Mouse (Mus musculus) hindbrain, embryonic 11.5 days (tissue): ENCODE measurements around the gene Klc4. TPM values are rescaled to one million over a fixed set of nuclear protein-coding genes. Genes with fewer than 3 reads are reported as not detected.

Experiments
- ATAC-seq: fragments of 200-750 bp; cut with Nextera tagmentation; 2 replicates; pipeline ENCODE4 v1.8.0; 2017; ENCODE audit warnings: mild to moderate bottlenecking, moderate TSS enrichment, moderate library complexity; ENCODE audit not compliant: low FRiP score
- DNase-seq: peaks from one replicate; pipeline ENCODE4 v3.0.0-alpha.2; 2015; ENCODE audit warnings: low spot score
- H3K27ac ChIP-seq: fragments of 300-500 bp; sonication (generic); 2 replicates; pipeline ENCODE4 v1.5.1; 2014; ENCODE audit warnings: mild to moderate bottlenecking, low read depth, low read length
- H3K27me3 ChIP-seq: fragments of 300-500 bp; sonication (generic); 2 replicates; pipeline ENCODE4 v1.6.1; 2014; ENCODE audit warnings: mild to moderate bottlenecking, low read length, moderate library complexity, mixed read lengths; ENCODE audit not compliant: control insufficient read depth, insufficient read depth
- H3K36me3 ChIP-seq: fragments of 300-500 bp; sonication (generic); 2 replicates; pipeline ENCODE4 v1.6.1; 2014; ENCODE audit warnings: mild to moderate bottlenecking, low read length, moderate library complexity, mixed read lengths; ENCODE audit not compliant: control insufficient read depth, insufficient read depth
- H3K4me1 ChIP-seq: fragments of 300-500 bp; sonication (generic); replicated peaks from 2 replicates; pipeline ENCODE4 v1.6.1; 2014; ENCODE audit warnings: low read length, mixed read lengths; ENCODE audit not compliant: control insufficient read depth, insufficient read depth
- H3K4me2 ChIP-seq: fragments of 300-500 bp; sonication (generic); replicated peaks from 2 replicates; pipeline ENCODE4 v1.6.1; 2014; ENCODE audit warnings: mild to moderate bottlenecking, low read depth, low read length
- H3K4me3 ChIP-seq: fragments of 300-500 bp; sonication (generic); 2 replicates; pipeline ENCODE4 v1.5.1; 2014; ENCODE audit warnings: low read depth, low read length
- H3K9ac ChIP-seq: fragments of 300-500 bp; sonication (generic); 2 replicates; pipeline ENCODE4 v1.6.1; 2014; ENCODE audit warnings: low read depth, low read length
- H3K9me3 ChIP-seq: fragments of 300-500 bp; sonication (generic); 2 replicates; pipeline ENCODE4 v1.6.1; 2016; ENCODE audit warnings: low read length; ENCODE audit not compliant: control insufficient read depth
- WGBS: fragments of 180-500 bp; shearing (Covaris S2); extraction: QIAGEN DNeasy Blood & Tissue Kit; methylation state at CpG from one replicate; pipeline ENCODE4 v1.1.7; 2014; 5-methylcytosine and 5-hydroxymethylcytosine counted together
- polyA plus RNA-seq: library from polyadenylated mRNA; unstranded; fragments of >200 nt; fragmentation: Nextera tagmentation; extraction: Ambion mirVana; gene quantifications from 2 replicates; pipeline ENCODE4 v1.2.1, GENCODE M21; 2014

Klc4 gene
- polyA plus RNA-seq, 1 experiment from 2014 or later, result 22.7 TPM

- 93% methylated on average over 12 of the region's 12 CpGs for WGBS
- Histone ChIP-seq H3K36me3 (peaks cover 24% of the 10 kb centered on the region), H3K4me1 (no peaks in the 10 kb centered on the region), H3K4me3 (no peak overlapping the region), H3K27me3 (no peaks in the 10 kb centered on the region), H3K4me2 (no peak overlapping the region), H3K27ac (no peak overlapping the region), H3K9me3 (no peaks in the 10 kb centered on the region), H3K9ac (no peak overlapping the region)
- ATAC-seq (no peak), DNase-seq (no peak)
Measured at GRCm38 (mm10) chr17:46661981-46662380, 16.2 kb upstream of the Klc4 start.

DNA sequence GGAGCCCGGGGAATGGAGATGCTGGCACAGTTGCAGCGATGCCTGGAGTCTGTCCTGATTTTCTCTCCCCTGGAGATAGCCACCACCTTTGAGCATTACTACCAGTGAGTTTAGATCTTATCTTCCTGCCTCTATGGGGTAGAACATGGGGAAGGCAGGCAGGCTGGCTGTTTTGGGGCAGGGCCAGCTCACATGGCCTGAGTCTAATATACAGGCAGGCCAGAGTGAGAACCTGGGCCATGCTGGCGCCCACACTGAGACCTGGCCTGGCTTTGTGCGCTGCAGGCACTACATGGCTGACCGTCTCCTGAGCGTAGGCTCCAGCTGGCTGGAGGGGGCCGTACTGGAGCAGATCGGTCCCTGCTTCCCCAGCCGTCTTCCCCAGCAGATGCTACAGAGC is 15.5 kb upstream of the Klc4 start:
- no peak overlapping the region for H3K4me3 ChIP-seq
- WGBS, result 96% methylated on average over 9 of the region's 9 CpGs
- H3K36me3 ChIP-seq, result peaks cover 24% of the 10 kb centered on the region
- H3K27me3 ChIP-seq, result no peaks in the 10 kb centered on the region
- no peaks in the 10 kb centered on the region for H3K9me3 ChIP-seq
- no peak overlapping the region for H3K4me2 ChIP-seq
- DNase-seq (no peak), ATAC-seq (no peak)
- H3K27ac ChIP-seq, result no peak overlapping the region
- H3K9ac ChIP-seq, result no peak overlapping the region
- H3K4me1 ChIP-seq, result no peaks in the 10 kb centered on the region

DNA sequence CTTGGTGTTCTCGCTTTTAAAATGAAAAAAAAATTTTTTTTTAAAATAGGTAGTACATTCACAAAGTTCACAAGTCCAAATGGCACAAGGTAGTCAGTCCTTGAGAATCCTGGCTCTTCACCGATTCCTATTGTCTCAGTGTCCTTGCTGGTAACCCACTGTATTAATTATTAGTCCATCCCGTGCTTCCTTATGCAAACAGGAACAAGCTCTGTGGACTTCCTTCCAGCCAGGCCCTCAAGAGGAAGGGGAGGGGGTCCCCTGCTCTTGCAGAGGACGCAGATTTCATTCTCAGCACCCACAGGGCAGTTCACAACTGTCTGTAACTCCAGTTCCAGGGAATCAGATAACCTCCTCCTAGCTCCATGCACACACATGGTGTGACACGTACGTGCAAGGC is 10.2 kb upstream of the Klc4 start:
- H3K4me3 ChIP-seq, result no peak overlapping the region
- H3K36me3 ChIP-seq, result peaks cover 31% of the 10 kb centered on the region
- WGBS, result 85% methylated on average over 6 of the region's 6 CpGs

GRCm38 (mm10) chr17:46651755-46652547 is 6.1 kb upstream of the Klc4 start:
- Histone ChIP-seq H3K36me3 (peaks cover 16% of the 10 kb centered on the region), H3K27ac (no peak overlapping the region), H3K4me3 (peak overlapping the region; percentile 67; the same call in 1 of the 2 replicates), H3K9me3 (no peaks in the 10 kb centered on the region), H3K9ac (peak overlapping the region; percentile 92), H3K27me3 (no peaks in the 10 kb centered on the region), H3K4me1 (peaks cover 12% of the 10 kb centered on the region; the same call in 1 of the 2 replicates), H3K4me2 (peak overlapping the region; percentile 91)
- no peak for DNase-seq
- ATAC-seq, result no peak
- 74% methylated on average over 20 of the region's 20 CpGs for WGBS

More for the DNA sequence above, 10.2 kb upstream of the Klc4 start:
- Histone ChIP-seq H3K27me3 (no peaks in the 10 kb centered on the region), H3K9me3 (no peaks in the 10 kb centered on the region), H3K9ac (no peak overlapping the region), H3K4me1 (peaks cover 9% of the 10 kb centered on the region; the same call in 1 of the 2 replicates), H3K4me2 (no peak overlapping the region), H3K27ac (no peak overlapping the region)
- DNase-seq, result no peak
- ATAC-seq, result no peak

DNA sequence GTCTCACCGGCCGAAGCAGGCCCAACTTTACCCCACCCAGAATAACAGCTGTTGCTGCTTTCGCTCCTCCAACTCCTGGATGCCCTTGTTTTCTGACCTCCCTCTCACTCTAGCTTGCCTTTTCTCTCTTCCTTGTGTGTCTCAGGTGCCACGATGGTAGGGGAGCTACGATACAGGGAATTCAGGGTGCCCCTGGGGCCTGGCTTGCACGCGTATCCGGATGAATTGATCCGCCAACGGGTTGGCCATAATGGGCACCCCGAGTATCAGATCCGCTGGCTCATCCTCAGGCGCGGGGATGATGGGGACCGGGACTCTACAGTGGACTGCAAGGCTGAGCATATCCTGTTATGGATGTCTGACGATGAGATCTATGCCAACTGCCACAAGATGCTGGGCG is 5.5 kb upstream of the Klc4 start:
- peak overlapping the region; percentile 91 for H3K4me2 ChIP-seq
- H3K27ac ChIP-seq, result peak overlapping the region; percentile 93; the same call in 1 of the 2 replicates
- H3K9ac ChIP-seq, result peak overlapping the region; percentile 92
- no peak for DNase-seq
- no peaks in the 10 kb centered on the region for H3K9me3 ChIP-seq
- WGBS, result 79% methylated on average over 17 of the region's 17 CpGs
- no peak for ATAC-seq
- H3K4me3 ChIP-seq, result peak overlapping the region; percentile 67
- H3K36me3 ChIP-seq, result peaks cover 16% of the 10 kb centered on the region
- H3K27me3 ChIP-seq, result no peaks in the 10 kb centered on the region
- peaks cover 12% of the 10 kb centered on the region; the same call in 1 of the 2 replicates for H3K4me1 ChIP-seq

GRCm38 (mm10) chr17:46650232-46651031 is 4.6 kb upstream of the Klc4 start, which contains the start of gene Cul7:
Gene Cul7, plus strand, starts transcription at chr17:46650337.
- Histone ChIP-seq H3K4me2 (peak within 1 kb of the TSS; percentile 91), H3K9ac (peak within 1 kb of the TSS; percentile 92), H3K27ac (peak within 1 kb of the TSS; percentile 93), H3K4me1 (peaks cover 12% of the 10 kb centered on the region; the same call in 1 of the 2 replicates), H3K9me3 (no peaks in the 10 kb centered on the region), H3K36me3 (peaks cover 12% of the 10 kb centered on the region), H3K27me3 (no peaks in the 10 kb centered on the region), H3K4me3 (peak within 1 kb of the TSS; percentile 67)
- DNase-seq (peak; percentile 93), ATAC-seq (peak; percentile 93)
- WGBS, result under 1% methylated on average over 49 of the region's 58 CpGs

GRCm38 (mm10) chr17:46649811-46650210 is 4.0 kb upstream of the Klc4 start:
- Histone ChIP-seq H3K4me2 (peak overlapping the region; percentile 91), H3K36me3 (peaks cover 12% of the 10 kb centered on the region), H3K27me3 (no peaks in the 10 kb centered on the region), H3K4me1 (peaks cover 12% of the 10 kb centered on the region; the same call in 1 of the 2 replicates), H3K4me3 (peak overlapping the region; percentile 67), H3K9ac (peak overlapping the region; percentile 92), H3K9me3 (no peaks in the 10 kb centered on the region), H3K27ac (peak overlapping the region; percentile 93)
- DNase-seq (no peak), ATAC-seq (no peak)
- 42% methylated on average over 15 of the region's 15 CpGs for WGBS

GRCm38 (mm10) chr17:46648436-46648835 is 2.6 kb upstream of the Klc4 start:
- H3K36me3 ChIP-seq, result 0 out of 2 replicates have a peak, but pooled peaks cover 3% of the 10 kb centered on the region
- no peaks in the 10 kb centered on the region for H3K27me3 ChIP-seq
- no peak for DNase-seq
- H3K9me3 ChIP-seq, result no peaks in the 10 kb centered on the region
- H3K4me2 ChIP-seq, result no peak overlapping the region
- no peak overlapping the region for H3K27ac ChIP-seq
- no peak overlapping the region for H3K9ac ChIP-seq
- no peak overlapping the region for H3K4me3 ChIP-seq
- no peak for ATAC-seq
- 94% methylated on average over 9 of the region's 9 CpGs for WGBS
- H3K4me1 ChIP-seq, result peaks cover 12% of the 10 kb centered on the region; the same call in 1 of the 2 replicates
